Mouse (Mus musculus): ENCODE data around the gene Cnbd2. TPM values are rescaled to one million over a fixed set of nuclear protein-coding genes. Genes with fewer than 3 reads are reported as not detected.

Cnbd2 gene
- total RNA-seq (2021) (1 to 10 TPM; 1.7 to 2.2 TPM), polyA plus RNA-seq (2012; rRNA removed) (0.59 and 0.65 TPM in 2 replicates)
- long read RNA-seq, partial matches to known transcripts: 0 of 3 reads
- long read RNA-seq, other reads (novel, unspliced or antisense): 3 of 3 reads

DNA sequence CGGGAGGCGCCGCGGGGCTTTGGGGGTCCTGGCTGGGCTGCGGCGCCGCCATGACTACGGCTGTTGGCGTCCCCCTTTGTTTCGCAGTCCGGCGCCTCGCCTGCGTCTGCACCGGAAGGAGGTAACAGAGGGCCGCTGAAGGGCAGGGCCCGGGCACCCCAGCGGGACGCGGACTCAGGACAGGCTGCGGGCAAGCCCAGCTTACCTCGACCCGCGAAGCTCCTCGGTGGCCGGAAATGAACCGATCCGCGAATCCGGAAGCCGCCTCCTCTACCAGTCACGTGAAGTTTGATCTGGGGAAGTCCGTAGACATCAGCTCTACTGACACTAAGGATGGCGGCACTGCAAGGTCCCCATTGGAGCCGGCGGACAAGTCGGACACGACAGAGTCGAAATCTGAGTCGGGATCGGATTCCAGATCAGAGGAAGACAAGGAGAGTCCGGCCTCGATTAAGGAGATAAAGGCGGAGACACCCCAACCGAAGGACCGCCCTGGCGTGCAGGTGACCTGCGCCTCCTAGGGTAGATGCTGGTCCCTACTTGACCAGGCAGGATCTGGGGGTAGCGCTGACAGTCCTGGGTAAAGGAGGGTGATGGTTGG is at the start of gene Cnbd2, which contains the start of gene Scand1:
Gene Cnbd2, plus strand, starts transcription at position 3 of the 601 bp plus-strand sequence.
Gene Scand1, minus strand, starts transcription at position 408 of the 601 bp plus-strand sequence.
- peak; percentile 91 for DNase-seq

DNA sequence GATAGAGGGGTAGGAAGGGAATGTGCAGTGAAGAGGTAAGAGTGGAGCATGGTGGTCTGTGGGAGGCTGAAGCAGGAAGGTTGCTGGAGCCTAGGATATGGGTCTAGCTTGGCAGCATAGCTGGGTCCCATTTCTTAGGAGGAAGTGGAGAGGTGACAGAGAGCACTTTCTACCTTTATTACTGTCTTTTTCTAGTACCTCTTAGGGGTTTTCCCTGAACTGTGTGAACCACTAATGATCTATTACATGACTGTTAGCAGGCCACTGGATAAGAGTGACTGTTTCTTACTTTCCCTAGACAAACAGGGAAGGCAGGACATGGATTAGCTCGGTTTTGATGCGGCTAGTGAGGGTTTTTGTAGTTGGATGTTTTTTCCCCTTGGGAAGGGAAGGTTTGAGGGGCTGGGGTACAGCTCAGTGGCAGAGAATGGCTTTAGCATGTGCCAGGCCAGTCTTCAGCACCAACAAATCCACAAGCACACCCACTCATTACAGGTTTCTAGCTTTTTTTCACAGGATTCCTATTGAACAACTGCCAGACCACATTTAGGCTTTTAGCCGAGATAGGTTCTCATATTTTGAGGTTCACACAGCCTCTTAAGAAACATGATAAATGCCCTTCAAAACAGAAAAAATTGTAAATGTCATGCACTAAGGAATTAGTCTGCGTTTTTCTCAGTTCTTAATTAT is 48.8 kb upstream of the Cnbd2 start:
- no peak for DNase-seq

GRCm38 (mm10) chr2:156267636-156268035 is 44.5 kb upstream of the Cnbd2 start:
- no peak for DNase-seq

- no peak for DNase-seq
Measured at GRCm38 (mm10) chr2:156272553-156272952, 39.5 kb upstream of the Cnbd2 start.

DNA sequence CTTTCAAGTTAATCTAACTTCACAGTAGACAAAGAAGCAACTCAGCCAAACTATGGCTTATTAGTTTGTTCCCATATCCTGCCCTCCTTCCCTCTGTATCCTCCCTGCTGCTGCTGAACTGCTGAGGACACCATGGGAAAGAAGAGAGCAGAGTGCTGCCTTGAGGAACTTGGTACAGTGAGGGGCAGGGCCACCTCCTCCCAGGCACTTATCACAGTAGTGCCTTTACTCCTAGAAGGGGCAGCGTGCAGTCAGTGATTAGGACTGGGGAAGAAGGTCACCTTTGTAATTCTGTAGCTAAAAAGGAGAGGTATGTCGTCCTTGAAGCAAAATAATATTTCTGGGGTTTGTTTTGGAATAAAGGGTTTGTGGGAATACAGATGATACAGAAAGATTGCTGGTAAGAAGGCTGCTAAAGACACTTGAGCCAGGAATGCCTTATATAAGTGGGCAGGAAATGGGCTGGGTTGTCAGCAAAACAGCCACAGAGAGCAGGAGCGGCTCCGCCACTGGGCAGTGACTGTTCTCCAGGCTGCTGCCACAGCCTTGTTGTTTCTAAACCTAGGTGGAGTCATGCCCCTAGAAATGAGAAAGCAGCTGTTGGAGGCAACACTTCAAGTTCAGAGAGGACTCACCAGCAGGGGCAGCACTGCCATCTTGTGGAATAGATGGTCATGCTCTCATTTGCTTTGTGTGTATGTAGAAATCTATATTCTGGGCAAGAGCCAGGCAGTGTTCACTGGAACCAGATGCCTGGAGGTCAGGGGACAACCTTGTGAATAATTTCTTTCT is 33.7 kb upstream of the Cnbd2 start:
- peak; percentile 88 for DNase-seq

DNA sequence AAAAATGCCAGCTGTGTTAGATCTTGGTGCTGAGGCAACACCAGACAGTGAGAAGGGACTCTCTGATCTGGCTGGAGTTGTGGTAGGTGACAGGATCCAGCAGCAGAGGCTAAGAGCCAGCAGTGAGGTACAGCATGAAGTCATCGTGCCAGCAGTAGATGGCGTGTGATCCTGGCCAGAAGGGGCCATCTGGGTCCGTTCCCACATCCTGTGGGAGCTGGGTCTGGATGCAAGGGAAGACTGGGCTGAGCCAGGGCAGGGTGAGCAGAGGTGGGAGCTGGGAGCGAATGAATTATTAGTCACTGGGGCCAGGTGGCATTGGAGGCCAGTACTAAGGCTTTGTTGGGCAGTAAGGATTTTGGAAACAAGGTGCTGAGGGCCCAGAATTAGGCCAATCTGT is 30.9 kb upstream of the Cnbd2 start:
- no peak for DNase-seq

- no peak for DNase-seq
Measured at GRCm38 (mm10) chr2:156285161-156285560, 26.9 kb upstream of the Cnbd2 start.

DNA sequence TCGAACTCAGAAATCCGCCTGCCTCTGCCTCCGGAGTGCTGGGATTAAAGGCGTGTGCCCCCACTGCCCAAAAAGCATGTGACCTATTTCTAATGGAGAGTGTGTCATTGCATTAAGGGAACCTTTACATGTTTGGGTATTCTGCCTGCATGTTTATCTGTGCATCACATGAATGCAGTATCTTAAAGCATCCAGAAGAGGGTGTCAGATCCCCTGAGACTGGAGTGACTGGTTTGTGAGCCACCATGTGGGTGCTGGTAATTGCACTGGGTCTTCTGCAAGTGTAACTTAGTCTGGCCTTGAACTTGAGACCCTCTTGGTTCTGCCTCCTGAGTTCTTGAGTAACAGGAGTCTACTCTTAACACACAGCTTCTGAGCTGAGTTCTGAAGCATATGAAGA is 25.4 kb upstream of the Cnbd2 start:
- DNase-seq: no peak

DNA sequence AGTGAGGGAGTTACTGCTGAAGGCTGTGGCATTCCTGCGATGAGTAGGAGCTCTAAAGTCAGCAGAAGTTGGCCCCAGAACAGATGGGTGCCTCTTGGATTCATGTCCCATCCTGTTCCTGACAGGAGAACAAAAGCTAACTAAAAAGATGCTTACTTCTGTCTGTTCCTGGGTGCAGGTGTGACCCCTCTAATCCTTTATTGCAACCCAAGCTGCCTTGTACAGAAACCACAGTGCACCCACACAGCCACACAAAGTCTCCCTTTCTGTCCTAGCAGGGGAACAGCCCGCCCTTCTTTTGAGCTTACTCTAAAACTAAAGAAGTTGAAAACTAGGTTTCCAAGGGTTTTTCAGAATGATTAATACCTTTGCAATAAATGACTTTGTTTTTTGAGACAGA is 23.9 kb upstream of the Cnbd2 start:
- DNase-seq: no peak

- DNase-seq: peak; percentile 36
Measured at GRCm38 (mm10) chr2:156289552-156290160, 22.4 kb upstream of the Cnbd2 start.

- DNase-seq: no peak
Measured at GRCm38 (mm10) chr2:156291998-156292397, 20.1 kb upstream of the Cnbd2 start.

- DNase-seq: no peak
Measured at GRCm38 (mm10) chr2:156295601-156296063, 16.5 kb upstream of the Cnbd2 start.

- DNase-seq: no peak
Measured at GRCm38 (mm10) chr2:156296190-156296589, 15.9 kb upstream of the Cnbd2 start.

- no peak for DNase-seq
Measured at GRCm38 (mm10) chr2:156297653-156298052, 14.4 kb upstream of the Cnbd2 start.

DNA sequence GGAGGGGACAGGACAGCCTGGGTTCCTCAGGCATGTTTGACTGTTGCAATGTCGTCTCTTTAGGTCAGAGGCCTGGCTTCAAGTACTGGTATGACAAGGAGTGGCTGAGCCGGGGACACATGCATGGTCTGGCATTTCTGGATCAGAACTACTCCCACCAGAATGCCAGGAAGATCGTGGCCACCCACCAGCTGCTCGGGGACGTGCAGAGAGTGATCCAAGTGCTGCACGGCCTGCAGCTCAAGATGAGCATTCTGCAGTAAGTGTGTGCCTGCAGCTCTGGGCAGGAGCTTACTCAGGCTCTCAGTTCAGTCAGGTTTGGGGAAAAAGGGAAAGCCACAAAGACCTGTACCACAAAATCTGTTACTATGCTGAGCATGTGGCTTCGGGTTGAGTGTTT is 13.6 kb upstream of the Cnbd2 start:
- DNase-seq: no peak

GRCm38 (mm10) chr2:156302063-156302462 is 10.0 kb upstream of the Cnbd2 start:
- no peak for DNase-seq

DNA sequence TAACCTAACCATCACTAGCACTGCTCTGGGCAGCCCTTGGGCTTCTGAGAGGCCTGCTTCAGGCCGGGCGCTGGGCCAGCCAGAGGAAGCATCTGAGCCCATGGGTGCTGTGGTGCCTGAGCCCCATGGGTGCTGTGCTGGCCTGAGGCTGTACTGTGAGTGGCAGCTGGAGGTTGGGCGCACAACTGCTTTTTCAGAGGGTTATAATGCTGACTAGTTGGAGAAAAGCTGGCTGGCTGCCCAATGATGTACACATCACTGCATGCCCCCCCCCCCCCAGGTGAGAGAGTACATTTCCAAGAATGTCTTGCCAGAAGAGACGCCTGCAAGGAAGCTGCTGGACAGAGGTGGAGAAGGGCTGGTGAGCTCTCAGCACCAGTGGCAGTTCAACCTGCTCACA is 7.7 kb upstream of the Cnbd2 start:
- no peak for DNase-seq

- DNase-seq: no peak
Measured at GRCm38 (mm10) chr2:156305818-156306217, 6.3 kb upstream of the Cnbd2 start.

DNA sequence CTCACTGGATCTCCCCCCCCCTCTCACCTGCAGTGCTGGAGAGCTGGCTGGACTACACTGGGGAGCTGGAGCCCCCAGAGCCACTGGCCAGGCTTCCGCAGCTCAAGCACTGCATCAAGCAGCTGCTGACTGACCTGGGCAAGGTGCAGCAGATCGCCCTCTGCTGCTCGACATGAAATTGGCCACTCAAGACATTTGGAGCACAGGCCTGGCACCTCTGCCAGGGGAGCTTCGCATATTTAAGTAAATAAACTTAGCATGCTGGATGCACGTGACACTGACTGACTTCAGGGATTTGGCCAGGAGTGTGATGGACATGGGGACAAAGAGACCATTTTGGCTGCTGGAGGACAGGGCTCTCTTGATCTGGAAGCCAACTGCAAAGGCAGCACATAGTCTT is 4.8 kb upstream of the Cnbd2 start:
- peak; percentile 20 for DNase-seq

DNA sequence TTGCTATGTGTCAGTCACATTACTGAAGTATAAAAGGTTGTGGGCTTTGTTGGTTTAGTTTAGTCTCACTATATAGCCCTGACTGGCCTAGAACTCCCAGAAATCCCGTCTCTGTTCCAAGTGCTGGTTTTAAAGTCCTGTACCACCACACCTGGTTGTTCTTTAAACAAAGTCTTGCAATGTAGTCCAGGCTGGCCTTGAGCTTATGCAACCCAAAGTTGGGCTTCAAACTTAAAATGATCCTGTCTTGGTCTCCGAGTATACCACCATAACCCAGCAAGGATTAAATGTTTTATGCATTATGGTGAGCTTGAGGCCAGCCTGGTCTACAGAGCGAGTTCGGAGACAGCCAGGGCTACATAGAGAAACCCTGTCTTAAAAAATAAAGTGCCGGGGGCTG is 2.2 kb upstream of the Cnbd2 start:
- DNase-seq: no peak

DNA sequence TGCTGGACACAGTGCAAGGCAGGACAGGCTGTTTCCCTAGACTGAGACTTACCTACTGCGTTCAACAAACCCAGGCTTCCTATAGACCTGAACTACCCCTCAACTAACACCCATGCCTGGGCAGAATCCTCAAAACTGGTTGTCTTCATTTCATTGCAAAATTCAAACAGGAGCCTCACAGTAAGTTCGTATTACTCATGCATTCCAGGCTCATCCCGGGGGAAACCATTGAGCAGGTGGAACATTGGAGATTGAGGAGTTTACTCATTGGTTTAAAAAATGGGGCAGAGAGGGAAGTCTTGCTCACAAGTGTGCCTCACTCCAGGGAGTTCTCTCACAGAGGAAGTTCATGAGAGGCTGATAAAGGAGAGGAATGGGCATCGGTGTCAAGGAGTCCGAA is 1.6 kb upstream of the Cnbd2 start:
- DNase-seq: no peak

DNA sequence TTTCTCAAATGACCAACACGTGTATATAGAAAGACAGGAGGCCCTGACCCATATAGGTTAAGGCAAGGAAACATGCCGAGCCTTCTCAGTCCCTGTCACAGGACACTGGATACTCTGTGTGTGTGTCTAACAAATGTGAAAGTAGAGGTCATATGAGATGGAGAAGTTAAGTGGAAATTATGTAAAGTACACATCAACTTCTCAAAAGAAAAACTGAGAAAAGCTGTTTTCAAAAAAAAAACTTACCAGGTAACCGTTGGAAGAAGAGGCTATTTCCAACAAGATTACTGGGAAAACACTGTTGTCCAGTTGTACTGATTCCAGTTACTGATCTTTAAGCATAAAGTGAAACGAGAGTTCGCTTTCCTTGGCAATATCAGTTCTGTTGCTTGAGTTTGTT is 1.2 kb upstream of the Cnbd2 start:
- DNase-seq: no peak
